Mouse (Mus musculus) small intestine, adult 2 months (tissue): ENCODE measurements at regions not wholly inside any gene's neighbourhood (a gene's known extent, or its start where the extent isn't known, plus 50 kb on each side); places are given as distances from the start of the nearest gene placed in this dataset.

Source experiments
- CTCF ChIP-seq: fragments of 200-500 bp; IDR thresholded peaks from 2 replicates; pipeline ENCODE4 v1.5.1; 2012; ENCODE audit warnings: low read depth, mild to moderate bottlenecking, control low read depth, inconsistent platforms, low read length, moderate library complexity, mixed read lengths; ENCODE audit not compliant: insufficient replicate concordance, insufficient read length; ENCODE audit errors: extremely low read depth
- POLR2A ChIP-seq: fragments of 200-500 bp; IDR thresholded peaks from 2 replicates; pipeline ENCODE4 v1.6.1; 2012; ENCODE audit warnings: low read depth, mild to moderate bottlenecking, control low read depth, inconsistent platforms, low read length, moderate library complexity

- TF ChIP-seq POLR2A, result no peak
- TF ChIP-seq CTCF, result no peak
These were observed 64.5 kb downstream of the Tmem30b start for GRCm38 (mm10) chr12:73481705-73482104.
